Mouse (Mus musculus): Measurements from ENCODE around the gene 4930524J08Rik. TPM values are rescaled to one million over a fixed set of nuclear protein-coding genes. Genes with fewer than 3 reads are reported as not detected.

4930524J08Rik gene
- polyA plus RNA-seq, 1 experiment from 2014 or later, result 3.6 TPM

GRCm38 (mm10) chr5:99994166-99994565 lies 15.3 kb downstream of the 4930524J08Rik start:
- Histone ChIP-seq H3K27me3 (ENCODE audit: control insufficient read depth, insufficient read depth, low read length) (no peaks in the 10 kb centered on the region), H3K27ac (ENCODE audit: low read depth, low read length) (no peak overlapping the region), H3K9me3 (ENCODE audit: control insufficient read depth, low read length) (no peaks in the 10 kb centered on the region), H3K4me2 (replicated peaks; ENCODE audit: low read depth, low read length) (no peak overlapping the region), H3K4me3 (ENCODE audit: low read depth, low read length) (no peak overlapping the region), H3K36me3 (ENCODE audit: control insufficient read depth, insufficient read depth, low read length) (no peaks in the 10 kb centered on the region), H3K4me1 (replicated peaks; ENCODE audit: control insufficient read depth, insufficient read depth, low read length) (no peaks in the 10 kb centered on the region), H3K9ac (ENCODE audit: low read depth, low read length) (no peak overlapping the region)
- DNase-seq (ENCODE audit: low spot score) (no peak), ATAC-seq (ENCODE audit: low FRiP score) (no peak)
- 84% methylated on average over 3 of the region's 3 CpGs for WGBS

- Histone ChIP-seq H3K4me1 (replicated peaks; ENCODE audit: control insufficient read depth, insufficient read depth, low read length) (no peaks in the 10 kb centered on the region), H3K36me3 (ENCODE audit: control insufficient read depth, insufficient read depth, low read length) (no peaks in the 10 kb centered on the region), H3K4me3 (ENCODE audit: low read depth, low read length) (no peak overlapping the region), H3K9ac (ENCODE audit: low read depth, low read length) (no peak overlapping the region), H3K27me3 (ENCODE audit: control insufficient read depth, insufficient read depth, low read length) (no peaks in the 10 kb centered on the region), H3K4me2 (replicated peaks; ENCODE audit: low read depth, low read length) (no peak overlapping the region), H3K27ac (ENCODE audit: low read depth, low read length) (no peak overlapping the region), H3K9me3 (ENCODE audit: control insufficient read depth, low read length) (no peaks in the 10 kb centered on the region)
- DNase-seq (ENCODE audit: low spot score) (no peak), ATAC-seq (ENCODE audit: low FRiP score) (no peak)
- WGBS, result 93% methylated on average over 3 of the region's 3 CpGs
Observed at GRCm38 (mm10) chr5:99994680-99995079, 15.8 kb downstream of the 4930524J08Rik start.

- Histone ChIP-seq H3K4me1 (replicated peaks; ENCODE audit: control insufficient read depth, insufficient read depth, low read length) (no peaks in the 10 kb centered on the region), H3K9me3 (ENCODE audit: control insufficient read depth, low read length) (no peaks in the 10 kb centered on the region), H3K4me2 (replicated peaks; ENCODE audit: low read depth, low read length) (no peak overlapping the region), H3K27ac (ENCODE audit: low read depth, low read length) (no peak overlapping the region), H3K9ac (ENCODE audit: low read depth, low read length) (no peak overlapping the region), H3K27me3 (ENCODE audit: control insufficient read depth, insufficient read depth, low read length) (no peaks in the 10 kb centered on the region), H3K36me3 (ENCODE audit: control insufficient read depth, insufficient read depth, low read length) (no peaks in the 10 kb centered on the region), H3K4me3 (ENCODE audit: low read depth, low read length) (no peak overlapping the region)
- 86% methylated on average over 7 of the region's 7 CpGs for WGBS
- DNase-seq (ENCODE audit: low spot score), result peak; percentile 1
- ATAC-seq (ENCODE audit: low FRiP score), result no peak
Observed at GRCm38 (mm10) chr5:100000048-100000447, 21.2 kb downstream of the 4930524J08Rik start.

- no peak for DNase-seq (ENCODE audit: low spot score)
- no peaks in the 10 kb centered on the region for H3K27me3 ChIP-seq (ENCODE audit: control insufficient read depth, insufficient read depth, low read length)
- no peaks in the 10 kb centered on the region for H3K9me3 ChIP-seq (ENCODE audit: control insufficient read depth, low read length)
- H3K4me3 ChIP-seq (ENCODE audit: low read depth, low read length), result no peak overlapping the region
- WGBS, result 43% methylated on average over 6 of the region's 8 CpGs
- no peaks in the 10 kb centered on the region for H3K36me3 ChIP-seq (ENCODE audit: control insufficient read depth, insufficient read depth, low read length)
- no peak overlapping the region for H3K4me2 ChIP-seq (replicated peaks; ENCODE audit: low read depth, low read length)
- H3K4me1 ChIP-seq (replicated peaks; ENCODE audit: control insufficient read depth, insufficient read depth, low read length), result no peaks in the 10 kb centered on the region
- no peak for ATAC-seq (ENCODE audit: low FRiP score)
- H3K9ac ChIP-seq (ENCODE audit: low read depth, low read length), result no peak overlapping the region
- no peak overlapping the region for H3K27ac ChIP-seq (ENCODE audit: low read depth, low read length)
Observed at GRCm38 (mm10) chr5:100000500-100000899, 21.6 kb downstream of the 4930524J08Rik start.

GRCm38 (mm10) chr5:100003895-100004294 lies 25.0 kb downstream of the 4930524J08Rik start:
- Histone ChIP-seq H3K4me3 (ENCODE audit: low read depth, low read length) (no peak overlapping the region), H3K9ac (ENCODE audit: low read depth, low read length) (no peak overlapping the region), H3K4me2 (replicated peaks; ENCODE audit: low read depth, low read length) (no peak overlapping the region), H3K36me3 (ENCODE audit: control insufficient read depth, insufficient read depth, low read length) (no peaks in the 10 kb centered on the region), H3K27me3 (ENCODE audit: control insufficient read depth, insufficient read depth, low read length) (no peaks in the 10 kb centered on the region), H3K4me1 (replicated peaks; ENCODE audit: control insufficient read depth, insufficient read depth, low read length) (no peaks in the 10 kb centered on the region), H3K9me3 (ENCODE audit: control insufficient read depth, low read length) (no peaks in the 10 kb centered on the region), H3K27ac (ENCODE audit: low read depth, low read length) (no peak overlapping the region)
- ATAC-seq (ENCODE audit: low FRiP score) (no peak), DNase-seq (ENCODE audit: low spot score) (no peak)
- WGBS, result 84% methylated on average over 4 of the region's 4 CpGs

- no peak for ATAC-seq (ENCODE audit: low FRiP score)
- no peak for DNase-seq (ENCODE audit: low spot score)
- Histone ChIP-seq H3K36me3 (ENCODE audit: control insufficient read depth, insufficient read depth, low read length) (no peaks in the 10 kb centered on the region), H3K27ac (ENCODE audit: low read depth, low read length) (no peak overlapping the region), H3K9ac (ENCODE audit: low read depth, low read length) (no peak overlapping the region), H3K4me3 (ENCODE audit: low read depth, low read length) (no peak overlapping the region), H3K4me2 (replicated peaks; ENCODE audit: low read depth, low read length) (no peak overlapping the region), H3K9me3 (ENCODE audit: control insufficient read depth, low read length) (no peaks in the 10 kb centered on the region), H3K27me3 (ENCODE audit: control insufficient read depth, insufficient read depth, low read length) (no peaks in the 10 kb centered on the region), H3K4me1 (replicated peaks; ENCODE audit: control insufficient read depth, insufficient read depth, low read length) (no peaks in the 10 kb centered on the region)
- 75% methylated on average over 3 of the region's 3 CpGs for WGBS
Observed at GRCm38 (mm10) chr5:100005431-100005830, 26.6 kb downstream of the 4930524J08Rik start.

- no peak for ATAC-seq (ENCODE audit: low FRiP score)
- no peaks in the 10 kb centered on the region for H3K36me3 ChIP-seq (ENCODE audit: control insufficient read depth, insufficient read depth, low read length)
- DNase-seq (ENCODE audit: low spot score), result no peak
- no peak overlapping the region for H3K9ac ChIP-seq (ENCODE audit: low read depth, low read length)
- no peak overlapping the region for H3K4me2 ChIP-seq (replicated peaks; ENCODE audit: low read depth, low read length)
- WGBS, result 75% methylated on average over 6 of the region's 6 CpGs
- no peaks in the 10 kb centered on the region for H3K27me3 ChIP-seq (ENCODE audit: control insufficient read depth, insufficient read depth, low read length)
- H3K4me1 ChIP-seq (replicated peaks; ENCODE audit: control insufficient read depth, insufficient read depth, low read length), result no peaks in the 10 kb centered on the region
- H3K27ac ChIP-seq (ENCODE audit: low read depth, low read length), result no peak overlapping the region
- no peaks in the 10 kb centered on the region for H3K9me3 ChIP-seq (ENCODE audit: control insufficient read depth, low read length)
- H3K4me3 ChIP-seq (ENCODE audit: low read depth, low read length), result no peak overlapping the region
Observed at GRCm38 (mm10) chr5:100005896-100006295, 27.0 kb downstream of the 4930524J08Rik start.

- no peaks in the 10 kb centered on the region for H3K36me3 ChIP-seq (ENCODE audit: control insufficient read depth, insufficient read depth, low read length)
- H3K27me3 ChIP-seq (ENCODE audit: control insufficient read depth, insufficient read depth, low read length), result no peaks in the 10 kb centered on the region
- H3K4me2 ChIP-seq (replicated peaks; ENCODE audit: low read depth, low read length), result no peak overlapping the region
- H3K9ac ChIP-seq (ENCODE audit: low read depth, low read length), result no peak overlapping the region
- no peaks in the 10 kb centered on the region for H3K4me1 ChIP-seq (replicated peaks; ENCODE audit: control insufficient read depth, insufficient read depth, low read length)
- H3K4me3 ChIP-seq (ENCODE audit: low read depth, low read length), result no peak overlapping the region
- no peak for DNase-seq (ENCODE audit: low spot score)
- H3K9me3 ChIP-seq (ENCODE audit: control insufficient read depth, low read length), result no peaks in the 10 kb centered on the region
- no peak overlapping the region for H3K27ac ChIP-seq (ENCODE audit: low read depth, low read length)
- ATAC-seq (ENCODE audit: low FRiP score), result no peak
- 90% methylated on average over 4 of the region's 4 CpGs for WGBS
Observed at GRCm38 (mm10) chr5:100006324-100007039, 27.6 kb downstream of the 4930524J08Rik start.

GRCm38 (mm10) chr5:100007040-100007375 lies 28.1 kb downstream of the 4930524J08Rik start:
- H3K27me3 ChIP-seq (ENCODE audit: control insufficient read depth, insufficient read depth, low read length), result no peaks in the 10 kb centered on the region
- ATAC-seq (ENCODE audit: low FRiP score), result no peak
- no peak overlapping the region for H3K4me3 ChIP-seq (ENCODE audit: low read depth, low read length)
- WGBS, result 77% methylated on average over 4 of the region's 4 CpGs
- no peak for DNase-seq (ENCODE audit: low spot score)
- H3K4me1 ChIP-seq (replicated peaks; ENCODE audit: control insufficient read depth, insufficient read depth, low read length), result no peaks in the 10 kb centered on the region
- H3K9me3 ChIP-seq (ENCODE audit: control insufficient read depth, low read length), result no peaks in the 10 kb centered on the region
- no peak overlapping the region for H3K4me2 ChIP-seq (replicated peaks; ENCODE audit: low read depth, low read length)
- no peaks in the 10 kb centered on the region for H3K36me3 ChIP-seq (ENCODE audit: control insufficient read depth, insufficient read depth, low read length)
- H3K27ac ChIP-seq (ENCODE audit: low read depth, low read length), result no peak overlapping the region
- H3K9ac ChIP-seq (ENCODE audit: low read depth, low read length), result no peak overlapping the region
